Mouse (Mus musculus): ENCODE data around the gene Pomt1.

Gene Pomt1

DNA sequence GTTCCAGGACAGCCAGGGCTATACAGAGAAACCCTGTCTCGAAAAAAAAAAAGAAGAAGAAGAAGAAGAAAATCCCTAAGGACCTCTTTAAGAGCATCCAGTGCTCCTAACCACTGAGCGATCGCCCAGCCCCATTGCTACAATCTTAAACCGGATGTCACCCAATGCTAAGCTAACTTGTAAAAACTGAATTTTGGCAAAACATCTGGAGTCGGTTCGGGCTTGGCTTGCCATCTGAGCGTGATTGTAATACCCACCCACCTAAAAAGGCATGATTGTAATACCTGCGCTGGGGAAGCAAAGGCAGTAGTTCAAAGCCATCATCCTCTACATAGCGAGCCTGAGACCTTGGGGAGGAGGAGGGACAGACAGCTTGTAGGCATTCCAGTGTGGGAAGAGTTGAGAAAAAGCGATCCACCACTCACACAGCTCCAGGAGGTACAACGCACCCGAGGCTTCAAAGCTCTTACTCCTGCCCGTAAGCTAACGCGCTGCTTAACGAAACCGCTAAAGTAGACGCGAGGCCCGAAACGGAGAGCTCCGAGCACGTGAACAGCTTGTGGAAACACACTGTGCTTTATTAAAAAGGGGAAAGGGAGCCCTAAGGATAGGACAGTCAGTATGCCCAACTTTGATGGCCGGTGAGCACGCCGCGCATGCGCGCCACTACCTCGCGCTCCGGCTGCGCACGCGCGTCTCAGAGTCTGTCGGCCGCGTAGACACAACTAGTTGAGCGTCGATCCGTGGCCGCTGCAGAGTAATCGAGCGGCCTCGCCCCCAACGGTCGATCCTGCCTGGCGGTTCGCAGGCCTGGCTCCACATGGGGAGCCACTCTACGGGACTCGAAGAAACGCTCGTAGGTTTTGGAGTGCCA is at the start of gene Pomt1:
Gene Pomt1 (plus strand): TSS at position 705 of the 874 bp plus-strand sequence.
- peak; percentile 87 for DNase-seq (ENCODE audit: low read depth)

DNA sequence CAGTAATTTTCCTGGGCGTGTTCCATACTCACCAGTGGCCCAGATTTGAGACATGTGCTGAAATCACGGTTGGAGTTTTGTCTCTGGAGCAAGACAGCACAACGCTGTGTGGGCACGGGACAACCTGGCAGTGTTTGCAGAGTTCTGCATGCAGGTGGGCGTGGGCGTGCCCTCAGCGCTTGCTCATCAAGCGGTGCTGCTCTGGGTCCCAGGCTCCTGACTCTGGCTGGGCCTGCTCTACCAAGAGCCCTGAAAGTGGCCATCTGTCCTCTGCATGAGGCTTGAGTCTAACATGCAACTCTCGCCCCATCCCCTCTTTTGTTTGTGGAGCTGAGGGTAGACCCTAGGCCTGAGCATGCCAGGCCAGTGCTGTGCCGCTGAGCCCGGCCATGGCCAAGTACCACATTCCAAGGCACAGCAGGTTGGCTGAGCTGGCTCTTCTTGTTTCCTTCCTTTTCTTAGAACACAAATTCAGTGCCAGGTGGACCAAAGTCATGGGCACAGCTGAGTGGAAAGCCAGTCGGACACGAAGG is 49.3 kb upstream of the Pomt1 start:
- no peak for DNase-seq (ENCODE audit: low read depth)

DNA sequence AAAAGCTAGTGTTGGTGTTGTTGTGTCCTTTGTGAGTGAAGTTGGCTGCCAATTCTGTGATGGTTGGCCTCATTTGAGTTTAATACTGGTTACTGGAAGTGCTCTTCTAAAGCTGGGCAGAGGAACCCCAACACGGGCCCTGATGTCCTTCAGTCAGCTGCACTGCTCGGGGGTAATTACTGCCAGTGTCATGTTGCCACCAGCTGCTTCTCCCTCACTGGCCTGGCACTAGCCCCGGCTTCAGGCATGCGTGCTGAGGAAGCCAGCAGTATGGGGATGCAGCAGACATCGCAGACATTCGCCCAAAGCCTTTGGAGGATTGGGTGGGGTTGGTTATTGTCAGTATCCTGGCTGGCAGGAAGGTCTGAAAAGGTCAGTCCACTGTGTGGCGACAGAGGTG is 48.7 kb upstream of the Pomt1 start:
- DNase-seq (ENCODE audit: low read depth) = no peak

DNA sequence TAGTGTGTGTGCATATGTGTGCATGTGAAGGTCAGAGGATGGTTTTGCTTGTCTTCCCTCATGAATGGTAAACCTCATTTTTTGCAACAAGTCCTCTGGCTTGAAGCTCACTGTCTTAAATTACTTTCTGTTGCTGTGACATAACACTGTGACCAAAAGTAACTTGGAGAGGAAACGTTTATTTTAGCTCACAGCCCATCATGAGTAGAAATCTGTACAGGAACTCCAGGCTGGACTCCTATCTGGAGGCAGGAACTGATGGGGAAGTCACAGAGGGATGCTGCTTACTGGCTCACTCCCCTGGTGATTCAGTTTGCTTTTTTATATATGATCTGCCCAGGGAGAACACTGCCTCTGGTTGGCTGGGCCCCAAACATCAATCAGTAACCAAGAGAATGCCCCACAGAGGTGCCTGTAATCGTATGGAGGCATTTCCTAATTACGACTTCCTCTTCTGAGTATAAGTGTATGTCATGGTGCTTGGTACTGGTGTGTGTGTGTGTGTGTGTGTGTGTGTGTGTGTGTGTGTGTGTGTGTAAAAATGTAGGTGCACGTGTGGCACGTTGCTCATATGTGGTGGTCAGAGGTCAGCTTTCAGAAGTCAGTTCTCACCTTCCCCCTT is 47.2 kb upstream of the Pomt1 start:
- no peak for DNase-seq (ENCODE audit: low read depth)

DNA sequence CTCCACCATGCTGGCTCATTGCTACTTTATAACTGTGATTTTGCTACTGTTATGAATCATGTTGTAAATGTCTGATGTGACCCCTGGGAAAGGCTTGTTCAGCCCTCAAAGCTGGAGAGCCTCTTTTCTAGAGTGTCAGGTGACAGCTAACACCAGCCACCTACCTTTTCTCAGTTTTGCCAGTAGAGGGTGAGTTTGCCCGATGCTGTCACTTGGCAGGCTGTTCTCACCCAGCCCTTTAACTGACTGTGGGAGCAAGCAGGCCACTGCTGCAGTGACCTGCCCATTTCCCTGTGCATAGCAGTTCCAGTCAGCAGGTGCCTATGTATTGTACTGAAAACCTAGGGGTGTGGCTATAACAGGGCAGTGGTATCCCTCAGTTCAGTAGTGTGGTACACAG is 45.8 kb upstream of the Pomt1 start:
- no peak for DNase-seq (ENCODE audit: low read depth)

DNA sequence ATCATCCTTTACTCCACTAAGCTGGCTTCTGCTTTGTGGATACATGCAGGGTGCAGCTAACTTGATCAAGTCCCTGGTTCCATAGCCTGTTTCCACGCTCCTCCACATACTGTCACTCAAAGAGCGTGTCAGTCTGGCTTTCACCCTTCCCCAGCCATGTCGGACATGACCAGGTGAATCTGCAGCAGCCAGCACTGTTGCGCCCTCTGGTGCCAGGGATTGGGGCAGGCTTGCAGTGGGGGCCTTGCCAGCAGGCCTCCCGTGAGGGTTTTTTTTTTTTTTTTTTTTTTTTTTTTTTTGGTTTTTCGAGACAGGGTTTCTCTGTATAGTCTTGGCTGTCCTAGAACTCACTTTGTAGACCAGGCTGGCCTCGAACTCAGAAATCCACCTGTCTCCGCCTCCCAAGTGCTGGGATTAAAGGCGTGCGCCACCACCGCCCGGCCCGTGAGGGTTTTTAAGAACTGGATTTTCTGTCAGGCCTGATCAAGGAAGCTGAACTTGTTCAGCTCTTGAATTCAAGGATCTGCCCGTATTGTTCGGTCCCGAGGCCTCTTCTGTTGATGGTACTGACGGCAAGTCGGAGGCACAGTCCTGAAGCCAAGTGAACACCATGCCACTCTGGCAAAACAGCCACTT is 44.4 kb upstream of the Pomt1 start:
- DNase-seq (ENCODE audit: low read depth) = peak; percentile 33

DNA sequence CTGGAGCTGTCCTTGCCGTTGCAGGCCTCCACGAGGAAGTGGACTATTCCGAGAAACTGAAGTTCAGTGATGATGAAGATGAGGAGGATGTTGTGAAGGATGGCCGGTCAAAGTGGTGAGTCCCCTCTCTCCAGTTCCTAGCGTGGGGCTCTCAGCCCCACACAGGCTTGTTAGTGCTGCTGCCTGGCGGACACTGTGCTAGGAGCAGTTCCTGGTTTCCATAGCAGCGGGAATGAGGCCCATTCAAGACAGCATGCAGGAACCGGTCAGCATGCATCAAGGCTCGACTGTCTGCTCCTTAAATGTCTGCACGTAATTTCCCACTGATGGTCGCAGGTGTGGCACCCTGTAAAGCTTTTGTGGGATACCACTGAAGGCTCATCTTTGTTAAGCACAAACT is 37.4 kb upstream of the Pomt1 start:
- DNase-seq (ENCODE audit: low read depth) = no peak

DNA sequence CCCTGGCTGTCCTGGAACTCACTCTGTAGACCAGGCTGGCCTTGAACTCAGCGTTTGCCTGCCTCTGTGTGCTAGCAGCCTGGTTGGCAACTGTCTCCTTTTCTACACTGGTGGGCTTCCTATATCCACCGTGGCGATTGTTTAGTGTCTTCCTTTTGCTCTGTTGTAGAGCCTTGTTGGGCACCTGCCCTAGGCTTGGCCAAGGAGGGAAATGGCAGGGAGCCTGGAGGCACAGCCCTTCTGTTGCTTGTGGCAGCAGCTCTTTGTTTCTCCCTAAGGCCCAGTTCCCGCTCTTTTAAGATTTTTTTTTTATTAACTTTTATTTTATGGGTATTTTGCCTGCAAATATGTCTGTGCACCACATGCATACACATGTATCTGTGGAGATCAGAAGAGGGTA is 36.4 kb upstream of the Pomt1 start:
- no peak for DNase-seq (ENCODE audit: low read depth)

DNA sequence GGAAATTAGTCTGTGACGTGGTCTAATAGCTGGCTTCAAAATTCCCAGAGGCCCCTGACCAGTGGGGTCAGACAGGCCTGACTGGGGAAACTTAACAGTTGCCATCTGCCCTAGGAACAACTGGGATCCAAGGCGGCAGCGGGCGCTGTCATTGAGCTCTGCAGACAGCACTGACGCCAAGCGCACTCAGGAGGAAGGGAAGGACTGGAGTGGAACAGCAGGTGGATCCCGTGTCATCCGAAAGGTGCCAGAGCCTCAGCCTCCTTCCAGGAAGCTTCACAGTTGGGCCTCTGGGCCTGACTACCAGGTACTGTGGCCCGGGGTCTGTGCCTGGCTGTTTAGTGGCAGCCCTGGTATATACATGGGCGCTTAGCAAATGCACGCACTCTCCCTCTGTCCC is 35.7 kb upstream of the Pomt1 start:
- DNase-seq (ENCODE audit: low read depth) = no peak

DNA sequence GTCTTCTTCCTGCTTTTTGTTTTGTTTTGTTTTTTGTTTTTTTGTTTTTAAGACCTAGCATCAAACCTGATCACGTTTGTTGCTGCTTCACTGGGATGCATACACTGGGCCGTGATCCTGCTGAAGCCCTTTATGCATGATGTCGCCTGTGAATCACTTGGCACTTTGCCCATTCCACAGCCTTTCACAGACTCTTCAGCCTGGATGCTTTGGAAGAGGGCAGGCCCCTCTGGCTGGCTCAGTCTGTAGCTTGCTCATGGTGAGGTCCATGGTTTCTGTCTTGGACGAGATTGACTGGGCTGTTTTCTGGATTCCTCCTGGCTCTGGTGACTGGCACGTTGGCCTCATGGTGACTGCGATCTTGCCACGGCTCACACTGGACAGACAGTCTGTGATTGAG is 34.9 kb upstream of the Pomt1 start:
- DNase-seq (ENCODE audit: low read depth) = no peak

DNA sequence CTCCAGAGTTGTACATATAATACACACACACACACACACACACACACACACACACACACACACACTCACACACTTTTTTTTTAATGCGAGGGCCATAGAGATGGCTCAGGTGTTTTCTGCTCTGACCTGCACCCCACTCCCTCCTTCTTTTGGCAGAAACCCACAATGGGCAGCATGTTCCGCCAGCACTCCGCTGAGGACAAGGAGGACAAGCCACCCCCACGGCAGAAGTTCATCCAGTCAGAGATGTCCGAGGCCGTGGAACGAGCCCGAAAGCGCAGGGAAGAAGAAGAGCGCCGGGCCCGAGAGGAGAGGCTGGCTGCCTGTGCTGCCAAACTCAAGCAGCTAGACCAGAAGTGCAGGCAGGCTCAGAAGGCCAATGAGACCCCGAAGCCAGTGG is 32.5 kb upstream of the Pomt1 start:
- no peak for DNase-seq (ENCODE audit: low read depth)

DNA sequence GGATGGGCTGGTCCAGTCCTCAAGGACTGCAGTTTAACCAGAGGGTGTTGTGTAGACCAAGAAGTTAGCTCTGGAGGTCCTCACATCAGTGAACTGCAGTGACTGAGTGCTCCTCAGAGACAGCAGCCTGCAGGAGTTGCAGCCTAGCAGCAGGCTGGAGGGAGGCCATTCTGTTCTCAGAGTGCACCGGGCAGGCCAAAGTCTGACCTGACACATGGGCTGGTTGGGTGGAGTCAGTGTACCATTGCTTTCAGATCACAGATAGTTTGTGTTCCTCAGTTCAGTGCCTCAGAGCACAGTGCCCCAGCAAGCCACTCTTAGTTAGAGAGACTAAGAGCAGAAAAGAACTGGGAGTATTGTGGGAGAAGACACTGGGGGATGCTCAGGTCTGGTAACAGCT is 28.7 kb upstream of the Pomt1 start:
- no peak for DNase-seq (ENCODE audit: low read depth)

DNA sequence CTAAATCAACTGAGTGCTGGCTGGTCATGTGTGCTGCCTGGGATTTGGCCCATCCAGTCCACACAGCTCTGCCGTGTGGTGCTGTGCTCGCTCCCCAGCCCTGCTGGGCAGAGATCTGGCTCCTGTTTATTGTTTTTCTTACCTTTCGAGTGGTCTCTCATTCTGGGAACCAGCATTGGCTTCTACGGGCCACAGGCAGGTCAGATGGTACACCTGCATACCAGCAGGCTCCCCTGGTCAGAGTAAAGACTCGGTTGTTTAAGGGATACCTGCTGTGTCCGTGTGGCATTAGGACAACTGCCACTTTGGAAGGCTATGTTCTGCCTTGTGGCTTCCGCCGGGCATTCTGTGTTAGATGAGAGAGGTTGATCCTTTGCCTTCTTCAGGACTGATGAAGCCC is 24.7 kb upstream of the Pomt1 start:
- DNase-seq (ENCODE audit: low read depth) = no peak

DNA sequence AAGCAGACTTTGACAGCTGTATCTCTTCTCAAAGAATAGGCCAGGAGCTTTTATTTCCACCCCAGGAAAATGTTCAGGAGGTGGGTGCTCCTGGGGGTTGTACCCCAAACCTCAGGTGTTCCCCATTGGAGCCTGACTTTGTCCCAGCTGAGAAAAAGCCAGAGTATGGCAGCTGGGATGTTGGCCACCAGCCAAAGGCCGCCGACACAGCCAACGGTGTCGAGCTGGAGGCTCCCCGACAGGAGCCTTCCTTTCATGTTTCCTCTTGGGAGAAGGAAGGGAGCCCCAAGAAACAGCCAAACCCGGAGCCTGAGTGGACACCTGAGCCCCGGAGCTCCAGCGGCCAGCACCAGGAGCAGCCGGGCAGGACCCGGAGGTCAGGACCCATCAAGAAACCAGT is 23.4 kb upstream of the Pomt1 start:
- DNase-seq (ENCODE audit: low read depth) = no peak

DNA sequence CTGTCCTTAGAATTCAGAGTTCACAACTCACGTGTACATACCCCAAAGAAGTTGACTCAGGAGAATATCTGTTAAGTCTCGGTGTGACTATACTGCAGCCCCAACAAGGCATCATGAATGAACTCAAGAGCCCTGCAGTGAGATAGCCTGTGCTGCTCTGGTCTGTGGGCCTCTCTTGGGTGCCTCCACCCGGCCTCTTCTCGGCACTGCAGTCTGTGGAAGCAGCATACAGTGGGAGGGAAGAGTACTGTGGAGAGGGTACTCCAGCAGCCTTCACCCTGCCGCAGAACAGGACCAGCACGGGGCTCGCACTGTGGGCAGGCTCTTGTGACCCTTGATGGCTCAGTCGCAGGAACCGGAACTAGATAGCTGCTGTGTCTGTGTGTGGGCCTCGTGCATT is 20.8 kb upstream of the Pomt1 start:
- no peak for DNase-seq (ENCODE audit: low read depth)

DNA sequence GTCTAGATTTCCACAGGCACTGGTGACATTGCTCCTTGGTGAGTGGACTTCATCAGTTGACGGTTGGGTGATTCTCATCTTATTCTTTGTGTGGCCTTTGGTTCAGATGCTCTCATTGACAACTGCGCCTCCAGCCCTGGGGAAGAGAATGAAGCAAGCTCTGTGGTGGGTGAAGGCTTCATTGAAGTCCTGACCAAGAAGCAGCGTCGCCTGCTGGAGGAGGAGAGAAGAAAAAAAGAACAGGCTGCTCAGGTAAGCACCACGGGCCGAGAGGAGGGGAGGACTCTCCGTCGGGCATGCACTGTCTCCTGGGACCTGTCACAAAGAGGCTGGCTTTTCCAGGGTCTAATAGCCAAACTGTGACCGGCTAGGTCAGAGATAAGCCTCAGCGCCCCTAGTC is 19.9 kb upstream of the Pomt1 start:
- no peak for DNase-seq (ENCODE audit: low read depth)

DNA sequence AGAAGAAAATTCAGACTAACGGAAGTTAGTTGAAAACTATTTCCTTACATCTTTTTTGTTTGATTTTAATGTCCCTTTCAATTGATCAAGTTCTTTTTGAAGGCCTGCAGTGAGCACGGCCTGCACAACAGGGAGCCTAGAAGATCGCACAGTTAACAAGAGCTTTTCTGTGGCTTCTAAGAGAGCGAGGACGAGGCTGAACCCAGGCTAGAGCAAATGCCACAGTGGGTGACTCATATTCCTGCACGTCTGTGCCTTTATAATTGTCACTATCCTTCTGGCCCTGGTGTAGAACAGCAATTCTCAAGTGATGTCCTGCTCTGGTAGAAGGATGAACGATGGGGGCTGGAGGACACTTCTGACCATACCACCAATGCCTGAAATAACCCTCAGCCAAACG is 18.7 kb upstream of the Pomt1 start:
- no peak for DNase-seq (ENCODE audit: low read depth)

DNA sequence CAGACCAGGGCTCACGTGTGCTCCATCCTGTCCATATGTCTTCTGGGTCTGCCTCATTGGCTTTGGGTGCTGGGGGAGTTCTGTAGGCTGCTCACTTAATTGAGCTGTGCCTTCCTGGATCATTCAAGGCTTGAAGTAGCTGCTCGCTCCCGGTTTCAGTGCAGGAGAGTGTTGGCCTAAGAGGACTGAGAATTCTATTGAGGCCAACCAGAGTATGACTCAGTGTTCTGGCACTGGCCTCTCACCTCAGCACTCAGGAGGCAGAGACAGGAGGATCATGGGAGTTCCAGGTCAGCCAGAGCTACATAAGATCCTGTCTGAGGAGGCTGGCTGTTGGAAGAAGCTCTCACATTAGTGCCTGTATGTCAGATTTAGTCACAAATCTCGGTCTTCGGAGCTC is 18.3 kb upstream of the Pomt1 start:
- DNase-seq (ENCODE audit: low read depth) = no peak

DNA sequence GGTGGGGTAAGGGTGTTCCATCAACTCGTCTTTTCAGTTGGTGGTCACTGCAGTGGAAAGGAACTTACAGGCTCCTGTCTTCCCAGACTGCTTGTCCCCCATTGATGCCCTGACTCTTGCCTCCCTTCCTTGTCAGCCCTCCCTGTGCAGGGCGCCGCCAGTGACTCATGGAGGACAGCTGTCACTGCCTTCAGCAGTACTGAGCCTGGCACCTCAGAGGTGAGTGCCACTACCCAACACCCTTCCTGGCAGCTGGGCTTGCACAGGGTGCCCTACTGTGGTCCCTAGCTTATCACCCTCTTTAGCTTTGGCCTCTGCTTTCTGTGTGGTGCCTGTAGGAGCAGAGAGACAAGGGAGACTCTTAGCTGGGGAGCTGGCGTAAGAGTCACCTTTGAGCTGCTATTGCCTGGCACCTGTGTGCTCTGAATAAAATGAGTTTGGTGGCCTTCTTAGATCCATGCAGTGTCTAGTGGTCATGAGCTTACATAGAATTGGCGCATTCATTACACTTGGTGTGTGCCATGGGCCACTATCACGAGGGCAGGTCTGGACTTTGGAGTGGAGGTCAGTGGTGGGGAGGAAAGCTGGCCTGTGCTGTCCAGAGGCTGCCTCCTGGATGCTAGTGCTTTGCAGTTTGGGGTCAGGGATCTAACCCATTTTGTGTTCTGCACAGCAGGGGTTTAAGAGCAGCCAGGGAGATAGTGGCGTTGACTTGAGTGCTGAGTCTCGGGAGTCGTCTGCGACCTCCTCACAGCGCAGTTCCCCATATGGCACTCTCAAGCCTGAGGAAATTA is 17.7 kb upstream of the Pomt1 start:
- DNase-seq (ENCODE audit: low read depth) = no peak

DNA sequence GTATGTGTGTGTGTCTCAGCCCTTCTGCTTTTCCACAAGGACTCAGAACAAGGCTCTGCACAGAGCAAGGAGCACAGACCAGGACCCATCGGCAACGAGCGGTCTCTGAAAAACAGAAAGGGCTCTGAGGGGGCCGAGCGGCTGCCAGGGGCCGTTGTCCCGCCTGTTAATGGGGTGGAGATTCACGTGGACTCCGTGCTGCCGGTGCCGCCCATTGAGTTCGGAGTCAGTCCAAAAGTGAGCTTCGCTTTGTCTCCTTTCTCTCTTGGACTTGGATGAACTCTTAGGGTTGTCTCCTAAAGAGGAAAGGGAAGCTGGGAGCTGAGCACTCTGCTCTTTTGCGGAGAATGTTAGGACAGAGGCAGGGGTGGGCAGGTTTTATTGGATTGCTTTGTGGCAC is 16.9 kb upstream of the Pomt1 start:
- DNase-seq (ENCODE audit: low read depth) = no peak

DNA sequence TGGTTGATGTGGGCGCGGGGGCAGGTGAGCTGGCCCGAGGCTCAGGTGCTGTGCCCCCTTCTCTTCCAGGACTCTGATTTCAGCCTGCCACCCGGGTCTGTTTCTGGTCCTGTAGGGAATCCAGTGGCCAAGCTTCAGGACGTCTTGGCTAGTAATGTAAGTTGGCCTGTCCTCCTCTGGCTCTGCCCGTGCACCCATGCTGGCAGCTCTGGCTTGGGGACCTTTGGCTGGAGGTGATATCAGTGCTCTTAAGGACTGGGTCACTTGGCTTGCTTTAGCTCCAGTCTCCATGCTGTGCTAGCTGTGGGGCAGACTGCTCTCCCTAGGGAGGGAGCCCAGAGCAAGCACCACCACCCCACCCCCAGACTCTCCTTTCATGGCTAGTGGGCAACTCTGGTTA is 16.4 kb upstream of the Pomt1 start:
- DNase-seq (ENCODE audit: low read depth) = no peak

DNA sequence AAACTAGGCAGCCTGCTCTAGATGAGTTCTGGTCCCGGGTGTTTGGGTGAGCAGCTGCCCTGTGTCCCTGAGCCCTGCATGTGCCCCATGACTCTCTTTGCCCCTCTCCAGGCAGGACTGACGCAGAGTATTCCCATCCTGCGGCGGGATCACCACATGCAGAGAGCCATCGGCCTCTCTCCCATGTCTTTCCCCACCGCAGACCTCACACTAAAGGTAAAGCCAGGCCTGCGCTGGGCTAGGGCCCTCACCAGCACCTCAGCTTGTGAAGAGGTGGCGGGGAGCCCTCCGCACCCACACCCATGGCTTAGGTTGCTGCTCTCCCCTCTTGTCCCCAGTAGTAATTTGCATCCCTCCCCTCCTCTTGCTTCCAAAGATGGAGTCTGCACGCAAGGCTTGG is 15.4 kb upstream of the Pomt1 start:
- DNase-seq (ENCODE audit: low read depth) = no peak
